Mouse (Mus musculus) megakaryocyte-erythroid progenitor cell, adult 5-6 weeks (primary cell): ENCODE results near the gene Zranb1. TPM values are rescaled to one million over a fixed set of nuclear protein-coding genes. Genes with fewer than 3 reads are reported as not detected.
A peak's percentile ranks its signal among the peaks of the same experiment; 100 is the strongest.

Experiments used
- ATAC-seq: replicated peaks from 2 replicates; pipeline ENCODE4 v1.8.0; 2016; ENCODE audit warnings: mild to moderate bottlenecking, inconsistent platforms; ENCODE audit not compliant: severe bottlenecking, poor library complexity, low FRiP score, low TSS enrichment
- total RNA-seq, 2 experiments: library from RNA; stranded (forward) in 1 of 2; stranded (reverse) in 1 of 2; fragments of 200-1000, 215-1000 nt in 1 of 2; fragments of >200 nt in 1 of 2; fragmentation: Nextera tagmentation in 1 of 2; gene quantifications; 2 replicates each; pipeline ENCODE4 v1.2.3; 2014 to 2017

The Zranb1 gene
- total RNA-seq (2014; fragmentation: Nextera tagmentation) (26.6 and 31.4 TPM in 2 replicates), total RNA-seq (2017) (53.5 and 54.7 TPM in 2 replicates)

- ATAC-seq, result peak; percentile 93
These were observed at the start of gene Zranb1 for GRCm38 (mm10) chr7:132930850-132931559. Gene Zranb1 (plus strand): TSS chr7:132931142.

- ATAC-seq, result peak; percentile 69
These were observed 48.6 kb upstream of the Zranb1 start for GRCm38 (mm10) chr7:132882343-132882742.

- ATAC-seq, result no peak
These were observed 46.9 kb upstream of the Zranb1 start for GRCm38 (mm10) chr7:132884031-132884430.

- no peak for ATAC-seq
These were observed 43.7 kb upstream of the Zranb1 start for GRCm38 (mm10) chr7:132887019-132887804.

- 0 out of 2 replicates have a peak, but pooled peaks have one; percentile 25 for ATAC-seq
These were observed 42.9 kb upstream of the Zranb1 start for GRCm38 (mm10) chr7:132888052-132888451.

- ATAC-seq, result peak; percentile 65; the same call in 1 of the 2 replicates
These were observed 42.3 kb upstream of the Zranb1 start for GRCm38 (mm10) chr7:132888518-132889249.

GRCm38 (mm10) chr7:132889691-132890090 lies 41.3 kb upstream of the Zranb1 start:
- no peak for ATAC-seq

GRCm38 (mm10) chr7:132890201-132890600 lies 40.7 kb upstream of the Zranb1 start:
- ATAC-seq, result no peak

GRCm38 (mm10) chr7:132891561-132892310 lies 39.2 kb upstream of the Zranb1 start:
- ATAC-seq, result no peak

- peak; percentile 28 for ATAC-seq
These were observed 38.7 kb upstream of the Zranb1 start for GRCm38 (mm10) chr7:132892311-132892661.

GRCm38 (mm10) chr7:132892806-132893205 lies 38.1 kb upstream of the Zranb1 start:
- no peak for ATAC-seq

GRCm38 (mm10) chr7:132893336-132893735 lies 37.6 kb upstream of the Zranb1 start:
- ATAC-seq, result no peak

- ATAC-seq, result no peak
These were observed 35.9 kb upstream of the Zranb1 start for GRCm38 (mm10) chr7:132894841-132895555.

- ATAC-seq, result no peak
These were observed 34.6 kb upstream of the Zranb1 start for GRCm38 (mm10) chr7:132896206-132896815.

- ATAC-seq, result no peak
These were observed 33.7 kb upstream of the Zranb1 start for GRCm38 (mm10) chr7:132897258-132897657.

- ATAC-seq, result peak; percentile 29; the same call in 1 of the 2 replicates
These were observed 32.7 kb upstream of the Zranb1 start for GRCm38 (mm10) chr7:132898234-132898633.

GRCm38 (mm10) chr7:132900826-132901531 lies 30.0 kb upstream of the Zranb1 start:
- ATAC-seq, result peak; percentile 77

- ATAC-seq, result 0 out of 2 replicates have a peak, but pooled peaks have one; percentile 35
These were observed 27.1 kb upstream of the Zranb1 start for GRCm38 (mm10) chr7:132903796-132904195.
